Mouse (Mus musculus): ENCODE data around the gene Gm13102.
"Not testable (repeated sequence)": the region's sequence is repeated elsewhere in the genome, so short reads cannot be mapped to it uniquely, and the experiment has no call there.

The Gm13102 gene

DNA sequence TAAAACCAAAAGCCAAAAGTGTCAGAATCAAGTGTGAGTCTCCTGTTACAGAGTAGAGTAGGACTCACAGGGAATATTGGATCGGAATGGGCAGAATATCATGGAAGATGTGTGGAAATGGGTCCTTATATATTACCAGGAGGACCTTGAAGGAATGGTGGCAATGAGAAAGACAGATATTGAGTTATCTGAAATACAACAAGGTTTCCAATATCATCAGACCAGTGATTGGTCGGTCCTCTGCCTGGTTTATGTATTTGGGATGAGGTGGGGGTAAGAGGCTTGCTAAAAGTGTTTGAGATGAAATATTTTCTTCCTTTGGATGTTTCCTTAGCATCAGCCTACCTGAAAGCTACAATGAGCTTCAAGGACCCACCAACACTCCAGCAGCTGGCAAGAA lies at the start of gene Gm13102:
Gm13102 (plus strand) TSS at position 301 of the 400 bp plus-strand sequence.
- DNase-seq, result not testable (repeated sequence)

DNA sequence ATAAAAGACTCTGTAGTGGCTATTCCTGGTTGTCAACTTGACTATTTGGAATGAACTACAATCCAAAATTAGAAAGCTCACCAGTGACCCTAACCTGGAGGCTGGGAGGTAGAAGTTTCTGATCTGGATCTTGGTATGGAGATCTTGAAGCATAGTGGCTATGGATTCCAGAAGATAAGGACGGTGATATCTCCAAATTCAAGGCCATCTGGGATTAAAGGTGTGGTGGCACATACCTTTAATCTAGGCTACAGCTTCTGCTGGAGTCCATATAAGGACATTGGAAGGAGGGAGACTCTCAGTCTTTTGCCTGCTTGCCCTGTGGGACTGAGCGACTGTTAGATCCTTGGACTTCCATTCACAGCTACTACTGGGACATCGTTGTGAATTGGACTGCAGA lies 47.4 kb upstream of the Gm13102 start, which contains the start of gene Pramel4:
Pramel4 (plus strand) TSS at position 301 of the 400 bp plus-strand sequence.
- not testable (repeated sequence) for DNase-seq
